Mouse (Mus musculus) left cerebral cortex, adult 8-10 months (tissue): ENCODE measurements around the gene Pam16. TPM values are rescaled to one million over a fixed set of nuclear protein-coding genes. Genes with fewer than 3 reads are reported as not detected.

Source experiments
- DNase-seq, 2 experiments: peaks; one replicate each; pipeline ENCODE4 v3.0.0; 2022; ENCODE audit warnings: low spot score in 2 of 2
- total RNA-seq, 4 experiments: library from RNA; stranded (reverse); gene quantifications; 2 replicates each; pipeline ENCODE4 v1.2.4; 2022

The Pam16 gene
- total RNA-seq, 4 experiments from 2014 or later: 79.9 to 99.6 (median 92.2) TPM

- DNase-seq: no peak
These were observed 22.0 kb upstream of the Pam16 start for GRCm38 (mm10) chr16:4646831-4647230.

GRCm38 (mm10) chr16:4645867-4646266, 21.1 kb upstream of the Pam16 start:
- DNase-seq: no peak

- peak; percentile 60 to 85 for DNase-seq
These were observed 19.1 kb upstream of the Pam16 start for GRCm38 (mm10) chr16:4643670-4644419.

GRCm38 (mm10) chr16:4642937-4643336, 18.1 kb upstream of the Pam16 start:
- no peak for DNase-seq

GRCm38 (mm10) chr16:4642190-4642589, 17.4 kb upstream of the Pam16 start:
- DNase-seq: peak in 1 of 2 experiments; percentile 81

- DNase-seq: peak in 1 of 2 experiments; percentile 26
These were observed 16.5 kb upstream of the Pam16 start for GRCm38 (mm10) chr16:4641119-4641838.

- no peak for DNase-seq
These were observed 15.6 kb upstream of the Pam16 start for GRCm38 (mm10) chr16:4640267-4641005.

- peak in 1 of 2 experiments; percentile 83 for DNase-seq
These were observed 15.0 kb upstream of the Pam16 start, which contains the start of the genes Vasn and Dnaja3 for GRCm38 (mm10) chr16:4639831-4640237. Gene Vasn, plus strand, starts transcription at chr16:4639941. Gene Dnaja3, plus strand, starts transcription at chr16:4639989.

GRCm38 (mm10) chr16:4638891-4639390, 14.2 kb upstream of the Pam16 start:
- no peak for DNase-seq

GRCm38 (mm10) chr16:4635760-4636159, 11.0 kb upstream of the Pam16 start:
- DNase-seq: no peak

GRCm38 (mm10) chr16:4634681-4635080, 9.9 kb upstream of the Pam16 start:
- DNase-seq: no peak

- no peak for DNase-seq
These were observed 8.9 kb upstream of the Pam16 start for GRCm38 (mm10) chr16:4633661-4634060.

- DNase-seq: no peak
These were observed 7.3 kb upstream of the Pam16 start for GRCm38 (mm10) chr16:4632050-4632449.

GRCm38 (mm10) chr16:4629950-4630349, 5.2 kb upstream of the Pam16 start:
- peak in 1 of 2 experiments; percentile 79 for DNase-seq

- no peak for DNase-seq
These were observed 4.2 kb upstream of the Pam16 start for GRCm38 (mm10) chr16:4628898-4629419.

- no peak for DNase-seq
These were observed 2.3 kb upstream of the Pam16 start for GRCm38 (mm10) chr16:4627105-4627504.

- no peak for DNase-seq
These were observed 714 bp downstream of the Pam16 start for GRCm38 (mm10) chr16:4624074-4624473.

- no peak for DNase-seq
These were observed 8.0 kb downstream of the Pam16 start for GRCm38 (mm10) chr16:4616829-4617228.

GRCm38 (mm10) chr16:4615297-4615696, 9.5 kb downstream of the Pam16 start:
- no peak for DNase-seq

GRCm38 (mm10) chr16:4614639-4615038, 10.1 kb downstream of the Pam16 start:
- no peak for DNase-seq

GRCm38 (mm10) chr16:4613736-4614135, 11.1 kb downstream of the Pam16 start:
- no peak for DNase-seq
